Mouse (Mus musculus): ENCODE results near the gene Gm8126. TPM values are rescaled to one million over a fixed set of nuclear protein-coding genes. Genes with fewer than 3 reads are reported as not detected.
"Not testable (repeated sequence)": the region's sequence is repeated elsewhere in the genome, so short reads cannot be mapped to it uniquely, and the experiment has no call there.

The Gm8126 gene
- polyA plus RNA-seq, 1 experiment from 2014 or later, result not detected

DNA sequence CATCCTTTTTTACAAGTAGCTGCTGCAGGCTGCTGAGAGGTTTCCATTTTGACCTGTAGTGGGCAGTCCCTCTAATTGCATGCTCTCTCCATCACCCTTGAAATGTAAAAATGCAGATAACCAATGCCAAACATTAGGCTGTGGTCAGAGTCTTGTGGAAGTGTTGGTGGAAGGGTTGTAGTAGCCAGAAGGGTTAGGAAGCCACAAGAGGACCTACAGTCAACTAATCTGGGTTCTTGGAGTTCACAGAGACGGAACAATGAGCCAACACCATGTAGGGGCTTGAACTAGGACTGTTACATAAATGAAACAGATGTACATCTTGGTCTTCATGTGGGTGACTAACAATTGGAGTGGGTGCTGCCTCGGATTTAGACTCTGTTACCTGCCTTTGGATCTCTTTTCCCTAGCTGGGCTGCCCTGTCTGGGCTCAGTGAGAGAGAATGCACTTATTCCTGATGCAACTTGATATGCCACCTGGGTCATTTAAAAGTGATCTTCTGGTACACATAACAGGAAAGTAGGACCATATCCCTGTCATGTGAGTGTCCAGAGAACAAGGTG is 10.2 kb downstream of the Gm8126 start:
- not testable (repeated sequence) for H3K4me2 ChIP-seq (ENCODE audit: low read length); H3K9me3 ChIP-seq (ENCODE audit: control insufficient read depth, low read length); H3K4me3 ChIP-seq (ENCODE audit: control insufficient read depth in 1 of 2, insufficient read depth in 1 of 2, low read depth in 1 of 2, low read length in 2 of 2); H3K27me3 ChIP-seq (ENCODE audit: control insufficient read depth, insufficient read depth, low read length); ATAC-seq (ENCODE audit: insufficient number of reproducible peaks, insufficient read depth, low FRiP score, low read depth); H3K4me1 ChIP-seq (ENCODE audit: control insufficient read depth in 2 of 2, insufficient read depth in 2 of 2, low read length in 2 of 2); H3K27ac ChIP-seq (replicated peaks in 1 of 2; ENCODE audit: control insufficient read depth in 1 of 2, insufficient read depth in 1 of 2, low read depth in 2 of 2, low read length in 2 of 2); H3K36me3 ChIP-seq (ENCODE audit: control insufficient read depth, insufficient read depth, low read length); H3K9ac ChIP-seq (ENCODE audit: low read length)
- WGBS, result 33% methylated on average over 2 of the region's 2 CpGs

DNA sequence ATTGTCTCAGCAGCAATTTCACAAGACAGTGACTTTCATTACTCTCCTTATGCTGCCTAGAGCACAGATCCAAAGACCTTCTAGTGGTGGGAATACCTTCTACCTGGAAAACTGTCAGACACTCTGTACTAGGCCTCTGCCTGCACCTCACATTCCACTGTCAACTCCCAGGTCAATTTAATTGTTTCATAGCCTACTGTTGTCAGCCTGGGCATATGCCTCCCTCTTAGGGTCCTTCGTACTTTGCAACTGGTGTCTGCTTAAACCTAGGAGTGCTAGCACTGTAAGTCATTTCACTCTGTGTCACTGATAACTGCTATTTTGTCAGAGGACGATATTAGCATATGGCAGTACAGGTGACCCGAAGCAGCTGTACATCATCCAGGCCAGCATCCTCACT is 10.8 kb downstream of the Gm8126 start:
- H3K4me2 ChIP-seq (ENCODE audit: low read length); H3K27ac ChIP-seq (replicated peaks in 1 of 2; ENCODE audit: control insufficient read depth in 1 of 2, insufficient read depth in 1 of 2, low read depth in 2 of 2, low read length in 2 of 2); H3K4me1 ChIP-seq (ENCODE audit: control insufficient read depth in 2 of 2, insufficient read depth in 2 of 2, low read length in 2 of 2); H3K4me3 ChIP-seq (ENCODE audit: control insufficient read depth in 1 of 2, insufficient read depth in 1 of 2, low read depth in 1 of 2, low read length in 2 of 2); H3K27me3 ChIP-seq (ENCODE audit: control insufficient read depth, insufficient read depth, low read length); H3K9me3 ChIP-seq (ENCODE audit: control insufficient read depth, low read length); H3K9ac ChIP-seq (ENCODE audit: low read length); H3K36me3 ChIP-seq (ENCODE audit: control insufficient read depth, insufficient read depth, low read length); ATAC-seq (ENCODE audit: insufficient number of reproducible peaks, insufficient read depth, low FRiP score, low read depth): not testable (repeated sequence)
- 79% methylated on average over 3 of the region's 3 CpGs for WGBS

DNA sequence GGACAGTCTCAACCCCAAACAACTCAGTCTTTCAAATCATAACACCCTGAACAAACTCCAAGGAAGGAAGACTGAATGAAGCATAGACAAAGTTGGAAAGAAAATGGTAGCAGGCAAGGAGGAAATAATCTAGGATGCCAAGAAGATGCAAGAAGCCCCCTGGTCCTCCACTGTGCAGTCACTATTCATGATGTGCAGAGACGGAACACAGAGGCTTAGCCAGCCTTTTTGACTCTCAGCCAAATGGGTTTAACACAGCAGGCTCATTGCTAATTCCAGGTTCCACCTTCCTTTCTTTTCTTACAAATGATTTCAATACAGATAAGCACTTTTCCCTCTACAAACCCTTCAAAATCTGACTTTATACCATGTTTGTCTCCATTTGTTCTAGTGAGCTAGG is 14.7 kb downstream of the Gm8126 start:
- not testable (repeated sequence) for H3K27me3 ChIP-seq (ENCODE audit: control insufficient read depth, insufficient read depth, low read length); H3K9ac ChIP-seq (ENCODE audit: low read length); H3K4me1 ChIP-seq (ENCODE audit: control insufficient read depth in 2 of 2, insufficient read depth in 2 of 2, low read length in 2 of 2); H3K4me3 ChIP-seq (ENCODE audit: control insufficient read depth in 1 of 2, insufficient read depth in 1 of 2, low read depth in 1 of 2, low read length in 2 of 2); H3K9me3 ChIP-seq (ENCODE audit: control insufficient read depth, low read length); H3K27ac ChIP-seq (replicated peaks in 1 of 2; ENCODE audit: control insufficient read depth in 1 of 2, insufficient read depth in 1 of 2, low read depth in 2 of 2, low read length in 2 of 2); H3K36me3 ChIP-seq (ENCODE audit: control insufficient read depth, insufficient read depth, low read length); ATAC-seq (ENCODE audit: insufficient number of reproducible peaks, insufficient read depth, low FRiP score, low read depth); H3K4me2 ChIP-seq (ENCODE audit: low read length)
- 59% methylated on average over 1 of the region's 1 CpGs for WGBS

DNA sequence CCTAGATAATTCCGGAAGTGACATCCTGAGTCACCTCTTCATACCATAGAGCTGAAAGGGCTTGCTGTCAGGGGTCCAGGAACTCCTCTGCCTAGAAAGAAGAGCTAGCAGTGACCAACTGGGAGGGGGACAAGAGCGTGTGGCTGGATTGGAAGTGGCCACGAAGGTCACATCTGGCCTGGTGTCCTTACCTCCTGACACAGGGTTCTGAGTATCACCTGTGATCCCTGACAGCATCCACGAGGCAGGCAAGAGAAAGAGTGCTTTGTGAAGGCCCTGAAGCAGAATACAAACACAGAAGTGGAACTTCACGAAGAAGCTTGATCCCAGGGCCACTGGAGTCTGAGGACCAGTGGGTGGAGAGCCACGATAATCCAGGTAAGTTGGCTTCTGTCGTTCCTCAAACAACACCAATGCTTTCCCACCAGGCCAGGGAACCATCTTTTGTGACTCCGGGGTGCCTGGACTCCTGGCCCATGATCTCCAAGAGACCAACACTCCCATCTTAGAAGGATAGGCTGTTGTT is 16.6 kb downstream of the Gm8126 start, which contains the start of gene Gm9732:
TSS of gene Gm9732 (plus strand) at position 51 of the 526 bp plus-strand sequence.
- not testable (repeated sequence) for H3K27ac ChIP-seq (replicated peaks in 1 of 2; ENCODE audit: control insufficient read depth in 1 of 2, insufficient read depth in 1 of 2, low read depth in 2 of 2, low read length in 2 of 2); H3K9ac ChIP-seq (ENCODE audit: low read length); H3K27me3 ChIP-seq (ENCODE audit: control insufficient read depth, insufficient read depth, low read length); H3K36me3 ChIP-seq (ENCODE audit: control insufficient read depth, insufficient read depth, low read length); H3K4me2 ChIP-seq (ENCODE audit: low read length); H3K4me1 ChIP-seq (ENCODE audit: control insufficient read depth in 2 of 2, insufficient read depth in 2 of 2, low read length in 2 of 2); H3K9me3 ChIP-seq (ENCODE audit: control insufficient read depth, low read length); ATAC-seq (ENCODE audit: insufficient number of reproducible peaks, insufficient read depth, low FRiP score, low read depth); H3K4me3 ChIP-seq (ENCODE audit: control insufficient read depth in 1 of 2, insufficient read depth in 1 of 2, low read depth in 1 of 2, low read length in 2 of 2)
- WGBS, result 72% methylated on average over 8 of the region's 8 CpGs

DNA sequence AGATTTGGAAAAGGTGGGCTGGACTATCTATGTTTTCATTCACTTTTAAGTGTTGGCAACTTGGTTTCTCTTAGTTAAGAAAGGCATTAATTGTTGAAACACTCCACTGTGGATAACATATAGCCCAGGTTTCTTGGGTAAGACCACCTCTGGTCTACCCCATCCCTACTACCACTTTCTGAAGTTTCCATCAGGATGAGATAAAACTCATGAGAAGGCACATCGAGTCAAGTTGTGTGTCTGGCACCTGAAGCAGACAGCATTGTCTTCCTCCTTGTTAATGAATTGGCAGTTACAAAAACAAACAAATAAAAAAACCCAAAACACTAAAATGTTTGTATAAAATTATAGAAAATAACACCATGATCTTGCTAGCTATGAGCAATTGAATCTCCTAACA is 17.3 kb downstream of the Gm8126 start:
- not testable (repeated sequence) for H3K4me1 ChIP-seq (ENCODE audit: control insufficient read depth in 2 of 2, insufficient read depth in 2 of 2, low read length in 2 of 2); H3K27me3 ChIP-seq (ENCODE audit: control insufficient read depth, insufficient read depth, low read length); H3K9ac ChIP-seq (ENCODE audit: low read length); ATAC-seq (ENCODE audit: insufficient number of reproducible peaks, insufficient read depth, low FRiP score, low read depth); H3K4me3 ChIP-seq (ENCODE audit: control insufficient read depth in 1 of 2, insufficient read depth in 1 of 2, low read depth in 1 of 2, low read length in 2 of 2); H3K4me2 ChIP-seq (ENCODE audit: low read length); H3K27ac ChIP-seq (replicated peaks in 1 of 2; ENCODE audit: control insufficient read depth in 1 of 2, insufficient read depth in 1 of 2, low read depth in 2 of 2, low read length in 2 of 2); H3K36me3 ChIP-seq (ENCODE audit: control insufficient read depth, insufficient read depth, low read length); H3K9me3 ChIP-seq (ENCODE audit: control insufficient read depth, low read length)
- WGBS, result 71% methylated on average over 1 of the region's 1 CpGs

DNA sequence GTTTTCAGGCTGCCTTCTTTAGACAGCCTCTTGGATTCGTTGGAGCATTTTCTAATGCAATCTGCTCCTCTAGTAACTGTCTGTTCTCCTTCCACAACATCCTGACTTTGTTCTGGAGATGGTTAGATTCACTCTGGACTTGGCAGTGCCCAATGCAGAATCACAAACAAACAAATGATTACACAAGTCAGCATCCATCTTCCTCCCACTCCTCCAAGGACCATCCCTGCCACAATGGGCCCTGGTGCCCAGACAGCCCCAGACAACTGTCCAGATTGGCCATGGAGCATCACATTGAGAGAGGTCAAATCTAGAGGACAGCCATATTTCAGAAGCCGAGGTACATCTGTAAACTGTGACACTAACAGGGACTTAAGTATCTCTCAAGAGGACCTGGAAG is 19.0 kb downstream of the Gm8126 start:
- H3K36me3 ChIP-seq (ENCODE audit: control insufficient read depth, insufficient read depth, low read length); H3K4me3 ChIP-seq (ENCODE audit: control insufficient read depth in 1 of 2, insufficient read depth in 1 of 2, low read depth in 1 of 2, low read length in 2 of 2); H3K4me1 ChIP-seq (ENCODE audit: control insufficient read depth in 2 of 2, insufficient read depth in 2 of 2, low read length in 2 of 2); H3K9ac ChIP-seq (ENCODE audit: low read length); H3K27ac ChIP-seq (replicated peaks in 1 of 2; ENCODE audit: control insufficient read depth in 1 of 2, insufficient read depth in 1 of 2, low read depth in 2 of 2, low read length in 2 of 2); H3K27me3 ChIP-seq (ENCODE audit: control insufficient read depth, insufficient read depth, low read length); H3K9me3 ChIP-seq (ENCODE audit: control insufficient read depth, low read length); H3K4me2 ChIP-seq (ENCODE audit: low read length); ATAC-seq (ENCODE audit: insufficient number of reproducible peaks, insufficient read depth, low FRiP score, low read depth): not testable (repeated sequence)
- 47% methylated on average over 2 of the region's 2 CpGs for WGBS

DNA sequence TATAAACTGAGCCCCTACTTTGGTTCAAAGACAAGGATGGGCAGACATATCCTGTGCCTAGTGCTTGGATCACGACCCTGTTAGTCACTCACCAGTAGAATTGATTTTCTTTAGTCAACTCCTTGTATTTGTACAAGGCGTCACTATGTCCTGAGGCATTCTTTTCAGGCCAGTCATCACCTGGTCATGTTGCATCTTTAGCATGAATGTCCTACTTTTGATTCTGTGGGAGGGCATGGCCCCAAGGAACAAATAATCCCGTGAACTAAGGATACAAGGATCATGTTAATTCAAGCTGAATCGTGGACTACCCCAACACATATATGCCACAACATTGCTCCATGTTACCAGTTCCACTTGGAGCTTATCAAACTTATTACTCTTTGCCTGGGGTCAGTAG is 19.7 kb downstream of the Gm8126 start:
- not testable (repeated sequence) for H3K9ac ChIP-seq (ENCODE audit: low read length); H3K27ac ChIP-seq (replicated peaks in 1 of 2; ENCODE audit: control insufficient read depth in 1 of 2, insufficient read depth in 1 of 2, low read depth in 2 of 2, low read length in 2 of 2); H3K9me3 ChIP-seq (ENCODE audit: control insufficient read depth, low read length); H3K27me3 ChIP-seq (ENCODE audit: control insufficient read depth, insufficient read depth, low read length); ATAC-seq (ENCODE audit: insufficient number of reproducible peaks, insufficient read depth, low FRiP score, low read depth); H3K4me1 ChIP-seq (ENCODE audit: control insufficient read depth in 2 of 2, insufficient read depth in 2 of 2, low read length in 2 of 2); H3K36me3 ChIP-seq (ENCODE audit: control insufficient read depth, insufficient read depth, low read length); H3K4me3 ChIP-seq (ENCODE audit: control insufficient read depth in 1 of 2, insufficient read depth in 1 of 2, low read depth in 1 of 2, low read length in 2 of 2); H3K4me2 ChIP-seq (ENCODE audit: low read length)
- WGBS, result 41% methylated on average over 4 of the region's 4 CpGs

DNA sequence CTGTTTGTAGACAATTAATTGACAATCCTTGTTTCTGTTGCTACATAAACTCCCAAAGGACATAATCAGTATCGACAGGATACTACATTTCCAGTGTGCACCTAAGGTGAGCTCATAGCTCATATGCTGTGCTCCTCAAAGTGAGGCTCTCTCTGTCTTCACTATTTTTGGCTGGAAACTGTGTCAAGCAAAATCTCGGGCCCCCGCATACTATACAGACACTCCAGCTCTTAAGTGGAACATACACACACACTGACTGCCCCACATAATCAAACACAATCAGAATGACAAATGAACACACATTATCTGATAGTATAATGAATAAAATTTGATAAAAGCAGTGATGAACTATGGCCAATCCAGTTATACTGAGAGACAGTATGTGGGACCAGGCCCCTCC is 20.2 kb downstream of the Gm8126 start:
- not testable (repeated sequence) for H3K4me2 ChIP-seq (ENCODE audit: low read length); H3K4me3 ChIP-seq (ENCODE audit: control insufficient read depth in 1 of 2, insufficient read depth in 1 of 2, low read depth in 1 of 2, low read length in 2 of 2); H3K9ac ChIP-seq (ENCODE audit: low read length); H3K36me3 ChIP-seq (ENCODE audit: control insufficient read depth, insufficient read depth, low read length); H3K27me3 ChIP-seq (ENCODE audit: control insufficient read depth, insufficient read depth, low read length); H3K4me1 ChIP-seq (ENCODE audit: control insufficient read depth in 2 of 2, insufficient read depth in 2 of 2, low read length in 2 of 2); ATAC-seq (ENCODE audit: insufficient number of reproducible peaks, insufficient read depth, low FRiP score, low read depth); H3K27ac ChIP-seq (replicated peaks in 1 of 2; ENCODE audit: control insufficient read depth in 1 of 2, insufficient read depth in 1 of 2, low read depth in 2 of 2, low read length in 2 of 2); H3K9me3 ChIP-seq (ENCODE audit: control insufficient read depth, low read length)
- WGBS, result 80% methylated on average over 3 of the region's 3 CpGs
